Mouse (Mus musculus): ENCODE data around the gene Klf1. TPM values are rescaled to one million over a fixed set of nuclear protein-coding genes. Genes with fewer than 3 reads are reported as not detected.
A peak's percentile ranks its signal among the peaks of the same experiment; 100 is the strongest.

Gene Klf1
- total RNA-seq, 4 experiments from 2014 or later = not detected

DNA sequence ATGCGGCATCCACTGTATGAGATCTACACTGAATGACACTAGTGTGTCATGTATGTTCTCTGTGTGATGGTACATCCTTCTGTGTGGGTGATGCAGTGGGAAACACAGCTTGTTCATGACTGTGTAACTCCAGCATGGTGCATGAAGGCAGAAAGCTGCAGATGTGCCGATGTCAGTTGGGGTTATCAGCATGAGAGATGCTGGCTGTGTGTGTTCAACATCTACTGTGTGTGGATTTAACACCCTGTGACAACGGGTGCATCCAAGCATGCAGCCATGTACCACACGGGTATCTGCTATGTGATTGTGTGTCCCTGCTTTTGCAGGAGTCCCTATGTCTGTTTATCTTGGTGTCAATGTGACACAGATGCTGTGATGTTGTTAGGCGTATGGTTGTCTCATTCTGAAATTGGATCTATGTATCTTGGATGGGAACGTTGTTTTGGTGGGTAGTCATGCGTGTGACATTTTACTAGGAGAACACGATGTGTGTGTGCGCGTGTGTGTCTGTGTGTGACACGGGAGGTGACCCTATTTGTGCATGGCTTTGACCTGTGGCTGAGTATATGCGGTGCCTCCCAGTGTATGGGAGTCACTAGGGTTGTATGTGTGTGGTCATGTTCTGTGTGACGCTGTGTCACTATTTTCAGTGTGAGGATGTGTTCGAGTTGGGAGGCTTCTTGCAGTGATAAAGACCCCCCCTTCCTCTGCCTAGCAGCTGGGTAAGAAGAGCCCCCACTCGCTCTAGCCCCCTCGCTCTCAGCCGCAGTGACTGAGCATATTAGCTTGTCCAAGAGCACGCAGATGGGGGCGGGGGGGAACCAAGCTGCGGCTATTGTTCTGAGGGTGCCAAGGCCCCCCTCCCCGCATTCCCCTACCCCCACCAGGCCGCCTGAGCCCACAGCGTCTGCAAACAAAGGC is 34.6 kb downstream of the Klf1 start:
- no peak for DNase-seq (ENCODE audit: low spot score)

DNA sequence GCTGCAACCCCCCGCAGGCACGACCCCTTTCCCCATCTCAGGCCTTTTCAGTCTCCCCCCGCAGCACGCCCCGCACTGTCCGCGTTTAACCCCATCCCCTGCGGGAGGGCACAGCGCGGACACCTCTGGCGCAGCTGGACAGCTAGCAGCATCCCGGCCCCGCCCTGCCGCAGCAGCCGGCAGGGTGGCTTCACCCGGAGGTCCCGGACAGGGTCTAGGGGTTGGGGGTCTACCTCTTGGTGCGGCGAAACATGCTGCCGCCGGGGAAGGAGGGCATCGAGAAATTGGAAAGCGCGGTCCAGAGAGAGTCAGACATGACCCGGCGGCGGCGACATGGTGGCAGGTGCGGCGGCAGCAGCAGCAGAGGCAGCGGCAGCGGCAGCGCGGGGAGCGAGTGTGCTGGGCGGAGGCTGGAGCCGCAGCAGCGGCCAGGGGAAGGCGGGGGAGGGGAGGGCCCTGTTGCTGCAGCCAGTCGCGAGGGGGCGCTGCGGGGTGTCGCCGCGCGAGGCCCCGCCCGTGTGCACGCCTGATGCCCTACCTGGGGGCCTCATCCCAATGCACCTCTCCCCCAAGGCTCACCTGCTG is 35.3 kb downstream of the Klf1 start, which contains the start of gene Mast1:
Mast1 (minus strand) TSS at position 398 of the 585 bp plus-strand sequence.
- DNase-seq (ENCODE audit: low spot score) = no peak

DNA sequence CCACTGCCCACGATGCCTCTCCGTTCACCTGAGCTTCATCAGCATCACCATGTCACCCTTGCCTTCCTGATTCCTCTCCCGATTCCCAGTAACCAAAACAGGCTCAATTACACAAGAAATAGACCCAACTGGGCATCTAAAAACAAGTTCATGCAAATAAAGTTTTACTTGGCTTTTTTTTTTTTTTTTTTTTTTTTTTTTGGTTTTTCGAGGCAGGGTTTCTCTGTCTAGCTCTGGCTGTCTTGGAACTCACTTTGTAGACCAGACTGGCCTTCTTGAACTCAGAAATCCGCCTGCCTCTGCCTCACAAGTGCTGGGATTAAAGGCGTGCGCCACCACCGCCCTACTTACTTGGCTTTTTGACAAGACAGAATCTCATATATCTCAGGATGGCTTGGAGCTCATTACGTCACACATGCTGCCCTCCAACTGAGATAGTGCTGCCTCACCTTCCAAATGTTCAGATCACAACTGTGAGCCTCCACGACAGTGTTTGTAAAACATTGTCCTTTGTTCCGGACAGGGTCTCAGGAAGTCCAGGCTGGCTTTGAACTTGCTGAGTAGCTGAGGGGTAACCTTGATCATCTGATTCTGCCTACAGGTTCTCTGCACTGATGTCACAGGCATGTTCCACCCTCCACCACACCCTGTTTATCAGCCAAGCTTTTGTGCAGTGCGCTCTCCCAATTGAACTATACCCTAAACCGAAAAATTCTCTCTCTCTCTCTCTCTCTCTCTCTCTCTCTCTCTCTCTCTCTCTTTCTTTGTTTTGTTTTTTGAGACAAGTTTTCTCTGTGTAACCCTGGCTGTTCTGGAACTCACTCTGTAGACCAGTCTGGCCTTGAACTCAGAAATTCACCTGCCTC is 36.1 kb downstream of the Klf1 start:
- DNase-seq (ENCODE audit: low spot score) = no peak

DNA sequence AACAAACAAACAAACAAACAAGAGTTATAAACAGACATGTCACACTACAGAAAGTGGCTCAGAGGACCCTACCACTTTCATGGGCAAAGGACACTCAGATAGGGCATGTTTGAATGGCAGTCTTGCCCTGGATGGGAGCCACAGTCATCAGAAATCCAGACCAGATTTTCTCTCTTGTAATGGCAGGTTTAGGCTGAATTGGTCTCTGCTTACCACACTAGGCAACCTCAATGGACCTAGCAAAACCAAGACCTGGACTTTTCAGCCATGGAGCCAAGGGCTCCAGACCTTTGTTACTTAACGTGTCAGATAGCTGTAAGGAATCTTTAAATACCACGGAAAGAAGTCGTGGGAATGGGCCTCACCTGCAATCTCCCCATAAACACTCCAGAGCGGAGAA is 42.0 kb downstream of the Klf1 start:
- no peak for DNase-seq (ENCODE audit: low spot score)

DNA sequence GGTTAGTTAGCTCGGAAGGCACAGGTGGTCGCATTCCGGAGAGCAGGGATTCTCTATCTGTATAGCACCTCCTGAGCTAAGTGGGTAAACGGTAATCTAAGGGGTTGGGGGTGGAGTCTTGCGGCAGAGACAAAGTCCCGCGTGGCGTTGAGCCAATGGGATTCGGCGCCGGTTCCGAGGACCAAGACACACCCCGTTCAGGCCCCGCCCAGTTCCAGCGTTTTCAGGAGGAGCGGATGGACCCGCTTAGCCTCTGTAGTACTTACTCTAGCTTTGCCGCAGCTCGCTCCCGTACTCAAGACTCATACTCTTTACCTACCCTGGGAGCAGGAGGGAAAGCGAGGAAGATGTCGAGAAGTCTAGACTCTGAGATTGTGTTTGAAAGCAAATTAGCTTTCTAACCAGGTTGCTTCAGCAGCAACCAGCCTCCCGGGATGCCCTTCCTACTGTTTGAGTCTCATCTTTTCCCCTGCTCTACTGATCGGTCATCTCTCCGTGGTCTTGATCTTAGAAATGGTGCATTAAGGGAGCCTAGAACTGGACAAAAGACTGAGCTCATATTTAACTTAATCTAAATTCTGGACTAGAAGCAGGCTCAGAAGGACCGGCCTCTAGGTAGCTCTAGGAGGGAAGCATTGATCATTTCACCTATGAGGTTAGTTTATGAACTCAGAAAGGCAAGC is 42.9 kb downstream of the Klf1 start:
- DNase-seq (ENCODE audit: low spot score) = no peak

DNA sequence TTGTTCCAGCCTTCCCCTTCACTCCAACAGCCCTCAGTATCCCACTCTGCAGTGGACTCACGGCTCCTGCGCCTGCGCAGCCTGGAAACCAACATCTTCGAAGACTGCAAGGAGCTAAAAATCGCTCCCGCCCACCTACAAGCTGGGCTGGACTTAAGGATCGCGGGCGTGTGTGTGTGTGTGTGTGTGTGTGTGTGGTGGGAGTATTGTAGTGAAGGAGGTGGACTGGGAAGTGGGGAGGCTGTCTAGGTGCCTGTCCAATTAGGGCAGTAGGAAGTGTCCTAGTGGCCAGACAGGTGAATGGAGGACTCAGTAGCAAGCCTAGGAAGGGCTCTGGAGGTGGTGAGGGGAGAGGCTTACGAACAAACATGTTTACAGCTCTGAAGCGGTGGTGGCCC is 43.5 kb downstream of the Klf1 start:
- no peak for DNase-seq (ENCODE audit: low spot score)

DNA sequence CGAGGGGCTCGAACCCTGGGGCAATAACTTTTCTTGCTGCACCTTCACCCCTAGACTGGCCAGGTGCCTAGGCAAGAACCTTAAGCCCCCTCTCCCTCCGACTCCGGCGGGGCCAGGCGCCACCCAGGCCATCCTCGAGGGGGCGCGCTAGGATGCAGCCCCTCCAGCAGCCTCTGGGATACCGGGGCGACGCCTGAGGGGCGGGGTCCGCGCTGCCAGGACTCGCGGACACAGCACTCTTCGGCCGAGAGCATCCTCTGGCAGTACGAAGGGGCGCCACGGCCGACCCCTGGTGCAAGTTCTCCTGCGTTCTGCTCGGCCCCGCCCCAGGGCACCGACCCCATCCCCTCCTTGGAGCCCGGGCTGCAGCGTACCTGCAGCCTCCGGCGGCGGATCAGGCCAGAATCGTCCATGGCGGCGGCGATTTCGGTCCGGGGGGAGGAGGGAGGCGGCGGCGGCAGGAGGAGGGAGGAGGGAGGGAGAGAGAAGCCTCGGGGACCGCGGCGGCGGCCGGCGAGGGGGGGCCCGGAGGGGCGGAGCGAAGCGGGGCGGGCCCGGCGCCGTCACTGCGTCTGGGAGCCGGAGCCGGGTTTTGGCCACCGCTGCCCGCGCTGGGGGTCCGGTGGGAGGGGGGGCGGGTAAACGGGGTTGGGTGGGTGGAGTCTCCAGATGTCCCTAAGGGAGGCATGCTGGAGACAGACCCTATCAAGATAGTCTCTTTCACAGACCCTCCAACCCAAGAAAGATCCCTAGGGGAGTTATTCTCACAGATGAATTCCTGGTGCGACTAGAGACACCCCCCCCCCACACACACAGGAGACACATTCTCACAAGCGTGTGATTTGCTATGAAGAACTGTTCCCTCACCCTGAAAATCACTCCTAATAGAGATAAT is 44.2 kb downstream of the Klf1 start:
- DNase-seq (ENCODE audit: low spot score) = no peak

DNA sequence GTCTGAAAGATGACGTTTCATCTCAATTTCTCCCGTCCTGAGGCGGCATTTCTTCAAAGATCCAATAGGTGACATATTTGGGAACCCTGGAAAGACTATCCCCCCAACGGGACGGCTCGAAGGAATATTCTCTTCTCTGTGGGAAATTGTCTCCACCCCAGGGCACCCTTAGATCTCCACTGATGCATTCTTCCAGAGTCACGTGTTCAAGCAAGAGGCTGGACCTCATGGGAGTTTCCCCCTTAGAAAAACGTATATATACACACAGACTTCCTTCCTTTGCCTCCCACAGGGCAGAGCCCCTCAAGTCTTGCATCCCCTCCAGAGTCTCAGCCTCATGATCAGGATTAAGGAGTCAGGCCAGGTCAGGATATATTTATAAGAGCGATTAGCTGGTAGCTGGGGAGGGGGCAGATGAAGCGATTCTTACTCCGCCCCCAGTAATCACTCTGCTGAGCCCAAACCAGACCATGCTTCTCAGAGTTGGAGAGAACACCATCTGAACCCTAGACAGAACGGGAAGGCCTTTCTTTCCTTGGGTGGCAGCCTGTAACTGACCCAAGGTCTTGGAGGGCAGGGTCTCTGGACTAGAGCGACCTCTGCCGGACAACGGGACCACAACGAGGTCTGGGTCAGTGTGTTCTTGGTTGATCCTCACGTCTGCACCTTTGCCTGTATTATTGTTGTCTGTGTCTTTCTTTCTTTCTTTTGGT is 45.0 kb downstream of the Klf1 start, which contains the start of gene Rtbdn:
Rtbdn (plus strand) TSS at position 464 of the 713 bp plus-strand sequence.
- no peak for DNase-seq (ENCODE audit: low spot score)

DNA sequence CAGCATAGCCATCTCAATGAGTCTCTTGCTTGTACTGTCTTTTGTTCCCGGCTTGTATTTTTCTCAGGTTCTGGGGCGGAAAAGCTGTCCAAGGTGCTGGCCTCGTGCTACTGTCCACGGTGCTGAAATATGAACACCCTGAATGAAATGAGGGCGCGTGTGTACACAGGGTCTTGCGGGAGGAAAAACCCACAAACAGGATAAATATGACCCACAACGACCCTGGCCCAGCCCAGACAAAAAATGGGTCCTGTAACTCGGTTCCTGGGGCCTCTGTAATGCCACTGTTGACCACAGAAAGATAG is 45.5 kb downstream of the Klf1 start:
- DNase-seq (ENCODE audit: low spot score) = no peak

DNA sequence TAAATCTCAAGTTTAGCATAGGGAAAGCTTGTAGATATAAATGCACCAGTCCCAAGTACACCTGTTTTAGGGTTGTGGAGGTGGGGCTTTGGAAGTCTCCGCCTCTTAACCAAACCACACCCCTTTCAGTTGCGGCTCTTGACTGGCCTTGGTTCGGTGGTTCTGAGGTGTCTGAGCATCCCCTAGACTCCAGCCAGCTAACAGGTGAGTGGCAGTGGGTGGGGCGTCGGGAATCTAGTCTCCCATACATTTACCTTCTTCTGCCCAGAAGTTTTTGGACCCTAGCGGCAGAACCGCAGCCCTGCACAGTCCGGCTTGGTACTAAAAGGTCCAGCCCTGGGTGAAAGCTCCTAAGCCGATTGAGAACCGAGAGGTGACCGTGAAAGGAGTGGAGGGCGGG is 48.0 kb downstream of the Klf1 start:
- DNase-seq (ENCODE audit: low spot score) = no peak

DNA sequence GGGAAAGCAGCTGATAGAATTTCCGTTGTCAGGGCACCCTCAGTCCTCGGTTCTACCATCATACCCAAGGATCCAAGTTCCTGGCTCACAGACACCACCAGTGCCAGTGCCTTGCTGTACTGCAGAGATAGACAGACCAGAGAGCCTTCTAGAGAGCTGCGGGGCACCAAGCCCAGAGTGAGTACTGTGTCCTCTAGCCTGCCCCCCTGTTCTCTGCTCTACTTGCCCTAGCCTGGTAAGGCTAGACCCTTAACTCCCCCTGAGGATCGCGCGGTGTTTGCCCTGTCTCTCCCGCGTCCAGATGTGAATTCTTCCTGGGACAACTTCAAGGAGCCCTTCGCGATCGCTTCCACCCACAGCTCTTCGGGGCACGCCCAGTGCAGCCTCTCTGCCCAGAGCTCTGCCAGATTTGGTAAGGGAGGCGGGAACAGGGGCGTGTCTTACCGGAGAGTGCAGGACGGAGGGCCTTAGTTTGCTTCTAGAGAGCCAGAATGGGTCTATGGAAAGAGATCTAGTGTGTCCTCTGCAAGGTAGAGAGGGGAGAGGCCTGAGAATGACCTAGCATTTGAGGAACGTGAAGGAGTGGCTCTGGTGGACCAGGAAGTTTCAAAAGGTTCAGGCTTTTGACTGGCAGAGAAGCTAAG is 51.0 kb downstream of the Klf1 start:
- DNase-seq (ENCODE audit: low spot score) = peak; percentile 47

Small RNAs within 50 kb of the gene (microRNA-seq; reads per million reads assigned to microRNA genes)
- gene Gm24197 (not detected), gene Mir7069 (2.5 reads per million)

Other genes starting within 250 kb of the Klf1 start
- 10 to 100 TPM; 12.8 to 26.9 (median 17.4) TPM for gene Ier2, start 239.1 kb upstream of the Klf1 start, total RNA-seq (2022)
- gene Trmt1, start 215.6 kb upstream of the Klf1 start, total RNA-seq (2022) = 10 to 100 TPM; 30.9 to 41.7 (median 38.5) TPM
- 10 to 100 TPM; 26.7 to 36.0 (median 33.4) TPM for gene Nacc1, start 214.1 kb upstream of the Klf1 start, total RNA-seq (2022)
- gene Lyl1, start 200.5 kb upstream of the Klf1 start, total RNA-seq (2022) = 1 to 10 TPM; 3.5 to 4.8 (median 4.3) TPM
- gene G430095P16Rik, start 178.9 kb upstream of the Klf1 start, total RNA-seq (2022) = under 1 TPM in 1 of 4 experiments, not detected in 3; 0.66 TPM
- 100 to 1,000 TPM; 288 to 356 (median 295) TPM for gene Nfix, start 101.6 kb upstream of the Klf1 start, total RNA-seq (2022)
- 10 to 100 TPM; 10.3 to 13.2 (median 12.0) TPM for gene Dand5, start 79.1 kb upstream of the Klf1 start, total RNA-seq (2022)
- 10 to 100 TPM; 31.0 to 34.9 (median 33.1) TPM for gene Gadd45gip1, start 70.4 kb upstream of the Klf1 start, total RNA-seq (2022)
- 10 to 100 TPM; 82.8 to 92.9 (median 89.3) TPM for gene Rad23a, start 61.3 kb upstream of the Klf1 start, total RNA-seq (2022)
- 100 to 1,000 TPM; 330 to 410 (median 343) TPM for gene Calr, start 55.0 kb upstream of the Klf1 start, total RNA-seq (2022)
- gene Farsa, start 44.9 kb upstream of the Klf1 start, total RNA-seq (2022) = 10 to 100 TPM; 19.9 to 24.6 (median 22.9) TPM
- gene Syce2, start 29.8 kb upstream of the Klf1 start, total RNA-seq (2022) = 1 to 10 TPM; 2.2 to 5.9 (median 4.1) TPM
- gene Gcdh, start 8.0 kb upstream of the Klf1 start, total RNA-seq (2022) = 10 to 100 TPM; 77.8 to 99.2 (median 86.0) TPM
- 10 to 100 TPM in 3 of 4 experiments, 1 to 10 TPM in 1; 7.9 to 15.7 (median 12.3) TPM for gene Dnase2a, start 6.6 kb downstream of the Klf1 start, total RNA-seq (2022)
- under 1 TPM; 0.06 to 0.19 (median 0.13) TPM for gene Mast1, start 35.4 kb downstream of the Klf1 start, total RNA-seq (2022)
- not detected for gene Rtbdn, start 45.1 kb downstream of the Klf1 start, total RNA-seq (2022)
- gene Gm49661, start 67.5 kb downstream of the Klf1 start, total RNA-seq (2022) = 1 to 10 TPM in 2 of 4 experiments, not detected in 2; 2.4 to 5.9 TPM
- gene Prdx2, start 67.7 kb downstream of the Klf1 start, total RNA-seq (2022) = 100 to 1,000 TPM; 644 to 711 (median 676) TPM
- 10 to 100 TPM; 41.9 to 61.3 (median 55.0) TPM for gene Rnaseh2a, start 67.8 kb downstream of the Klf1 start, total RNA-seq (2022)
- 10 to 100 TPM; 17.8 to 32.3 (median 23.9) TPM for gene Junb, start 76.8 kb downstream of the Klf1 start, total RNA-seq (2022)
- 1 to 10 TPM; 1.9 to 3.5 (median 2.7) TPM for gene Hook2, start 88.7 kb downstream of the Klf1 start, total RNA-seq (2022)
- not detected for gene Best2, start 112.6 kb downstream of the Klf1 start, total RNA-seq (2022)
- 10 to 100 TPM; 63.5 to 72.5 (median 65.4) TPM for gene Asna1, start 123.4 kb downstream of the Klf1 start, total RNA-seq (2022)
- 10 to 100 TPM; 76.6 to 90.6 (median 78.6) TPM for gene Trir, start 124.9 kb downstream of the Klf1 start, total RNA-seq (2022)
- gene Tnpo2, start 135.0 kb downstream of the Klf1 start, total RNA-seq (2022) = 10 to 100 TPM; 29.6 to 32.4 (median 30.8) TPM
- gene Fbxw9, start 158.1 kb downstream of the Klf1 start, total RNA-seq (2022) = 1 to 10 TPM; 2.9 to 4.0 (median 3.3) TPM
- gene Gm5741, start 166.1 kb downstream of the Klf1 start, total RNA-seq (2022) = not detected
- 10 to 100 TPM; 32.7 to 36.4 (median 35.5) TPM for gene Dhps, start 169.8 kb downstream of the Klf1 start, total RNA-seq (2022)
- gene Wdr83os, start 178.8 kb downstream of the Klf1 start, total RNA-seq (2022) = 10 to 100 TPM; 40.8 to 45.3 (median 43.6) TPM
- gene Wdr83, start 179.4 kb downstream of the Klf1 start, total RNA-seq (2022) = 10 to 100 TPM; 26.6 to 32.4 (median 30.0) TPM
- gene Man2b1, start 181.3 kb downstream of the Klf1 start, total RNA-seq (2022) = 10 to 100 TPM; 21.9 to 36.3 (median 26.3) TPM
- 1 to 10 TPM; 2.1 to 3.0 (median 2.7) TPM for gene Zfp791, start 221.2 kb downstream of the Klf1 start, total RNA-seq (2022)
- gene Cks1brt, start 250.0 kb downstream of the Klf1 start, total RNA-seq (2022) = not detected

All from heart, adult 8-10 months (tissue).